Mouse (Mus musculus) cerebellum, adult 18-20 months (tissue): Measurements from ENCODE around the gene Zbed4.
"Not testable (repeated sequence)": the region's sequence is repeated elsewhere in the genome, so short reads cannot be mapped to it uniquely, and the experiment has no call there.

Experiments used
- DNase-seq, 2 experiments: peaks; one replicate each; pipeline ENCODE4 v3.0.0; 2021

Gene Zbed4

GRCm38 (mm10) chr15:88741366-88741765 is 10.1 kb upstream of the Zbed4 start:
- no peak for DNase-seq

- not testable (repeated sequence) for DNase-seq
Observed at GRCm38 (mm10) chr15:88743371-88743770, 8.1 kb upstream of the Zbed4 start.

DNA sequence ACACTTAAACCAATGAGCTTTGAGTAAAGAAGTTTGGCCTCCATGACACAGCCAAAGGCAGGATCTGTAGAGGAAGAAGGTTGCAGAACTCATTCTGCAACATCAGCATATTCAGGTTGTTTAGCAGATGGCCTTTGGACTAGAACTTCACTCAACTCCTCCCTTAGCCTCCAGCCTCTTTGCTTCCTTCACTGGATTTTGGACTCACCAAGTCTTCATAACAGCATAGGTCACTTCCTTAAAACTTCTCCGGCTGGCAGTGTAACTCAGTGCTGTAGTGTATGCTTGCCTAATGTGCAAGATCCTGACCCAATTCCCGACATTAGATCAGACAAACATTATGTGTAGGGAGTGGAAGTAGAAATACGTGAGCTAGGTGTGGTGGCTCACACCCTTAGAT is 6.1 kb upstream of the Zbed4 start:
- no peak for DNase-seq

DNA sequence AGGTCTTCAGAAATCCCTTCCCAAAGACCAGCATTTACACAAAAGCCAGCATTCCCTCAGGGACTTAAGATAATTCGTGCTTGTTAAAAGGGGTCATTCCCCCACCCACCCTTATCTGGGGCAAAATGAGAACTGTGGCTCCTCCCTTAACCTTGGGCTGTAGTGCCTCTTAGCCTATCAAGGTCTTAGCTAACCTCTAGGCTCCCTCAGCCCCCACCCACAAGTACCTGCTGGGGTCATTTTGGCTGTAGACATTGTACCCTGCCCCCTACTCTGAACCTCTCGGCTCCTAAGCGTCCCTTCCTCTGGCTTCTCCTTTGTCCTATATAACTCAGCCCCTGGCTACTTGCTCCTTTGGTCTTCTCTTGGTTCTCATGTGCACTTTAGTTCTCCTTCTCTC is 5.5 kb upstream of the Zbed4 start:
- no peak for DNase-seq

- DNase-seq: not testable (repeated sequence)
Observed at GRCm38 (mm10) chr15:88749617-88750016, 1.8 kb upstream of the Zbed4 start.

DNA sequence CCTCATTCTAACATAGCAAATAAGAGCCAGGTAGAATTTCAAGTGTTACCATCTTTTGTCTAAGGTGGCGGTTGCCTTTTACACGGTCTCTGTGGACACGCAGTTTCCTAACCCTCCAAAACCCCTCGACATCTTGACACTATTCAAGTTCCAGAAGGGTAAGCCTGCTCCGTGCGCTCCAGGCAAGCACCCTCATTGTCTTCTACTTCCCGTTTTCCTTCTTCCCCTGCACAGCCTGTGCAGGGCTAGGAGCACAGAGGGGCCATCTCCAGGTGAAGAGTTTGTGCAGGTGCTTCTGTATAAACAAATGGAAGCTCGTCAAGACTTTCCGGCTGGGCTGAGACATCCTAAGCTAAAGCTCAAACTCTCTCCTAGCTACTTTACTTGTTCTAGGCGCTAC is 1.4 kb upstream of the Zbed4 start:
- DNase-seq: no peak

GRCm38 (mm10) chr15:88750677-88751563 is 540 bp upstream of the Zbed4 start:
- peak; percentile 98 to 100 for DNase-seq

GRCm38 (mm10) chr15:88752403-88752733 is 908 bp downstream of the Zbed4 start:
- no peak for DNase-seq

- no peak for DNase-seq
Observed at GRCm38 (mm10) chr15:88754896-88755295, 3.4 kb downstream of the Zbed4 start.

- no peak for DNase-seq
Observed at GRCm38 (mm10) chr15:88755761-88756160, 4.3 kb downstream of the Zbed4 start.

DNA sequence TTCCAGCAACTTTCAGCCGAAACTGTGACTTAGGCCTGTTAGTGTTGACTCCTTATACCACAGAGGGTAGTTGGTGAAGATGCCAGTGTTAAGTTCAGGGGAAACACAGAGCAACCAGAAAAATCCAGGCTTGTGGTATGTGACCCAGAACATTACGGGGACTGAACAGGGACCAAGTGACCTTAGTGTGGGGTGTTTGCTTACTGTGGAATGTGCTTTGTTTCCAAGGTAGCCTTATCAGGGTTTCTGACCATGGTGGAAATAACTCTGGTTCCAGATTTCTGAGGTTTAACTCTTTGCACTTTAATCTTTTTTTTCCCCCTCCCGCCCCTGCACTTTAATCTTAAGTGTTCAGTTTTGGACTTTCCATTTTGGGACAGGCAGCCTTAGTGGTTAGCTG is 6.6 kb downstream of the Zbed4 start:
- no peak for DNase-seq

GRCm38 (mm10) chr15:88761551-88761950 is 10.1 kb downstream of the Zbed4 start:
- no peak for DNase-seq

- not testable (repeated sequence) for DNase-seq
Observed at GRCm38 (mm10) chr15:88766139-88766538, 14.7 kb downstream of the Zbed4 start.

- DNase-seq: no peak
Observed at GRCm38 (mm10) chr15:88768537-88768936, 17.1 kb downstream of the Zbed4 start.

GRCm38 (mm10) chr15:88774630-88775029 is 23.2 kb downstream of the Zbed4 start:
- DNase-seq: not testable (repeated sequence)

GRCm38 (mm10) chr15:88792140-88792850 is 40.8 kb downstream of the Zbed4 start:
- DNase-seq: no peak

DNA sequence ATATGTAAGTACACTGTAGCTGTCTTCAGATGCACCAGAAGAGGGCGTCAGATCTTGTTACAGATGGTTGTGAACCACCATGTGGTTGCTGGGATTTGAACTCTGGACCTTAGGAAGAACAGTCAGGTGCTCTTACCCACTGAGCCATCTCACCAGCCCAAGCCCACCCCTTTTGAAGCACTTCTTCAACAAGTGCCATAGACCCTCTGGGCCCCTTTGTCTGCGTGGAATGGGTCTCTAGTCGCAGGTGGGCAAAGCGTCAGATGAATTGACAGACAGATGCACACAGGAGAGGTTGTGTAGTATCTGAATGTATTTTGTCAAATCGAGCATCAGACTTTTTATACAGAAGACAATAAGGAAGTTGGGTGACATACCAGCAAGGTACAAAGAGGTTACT is 43.3 kb downstream of the Zbed4 start:
- not testable (repeated sequence) for DNase-seq

GRCm38 (mm10) chr15:88799950-88800371 is 48.5 kb downstream of the Zbed4 start:
- no peak for DNase-seq

DNA sequence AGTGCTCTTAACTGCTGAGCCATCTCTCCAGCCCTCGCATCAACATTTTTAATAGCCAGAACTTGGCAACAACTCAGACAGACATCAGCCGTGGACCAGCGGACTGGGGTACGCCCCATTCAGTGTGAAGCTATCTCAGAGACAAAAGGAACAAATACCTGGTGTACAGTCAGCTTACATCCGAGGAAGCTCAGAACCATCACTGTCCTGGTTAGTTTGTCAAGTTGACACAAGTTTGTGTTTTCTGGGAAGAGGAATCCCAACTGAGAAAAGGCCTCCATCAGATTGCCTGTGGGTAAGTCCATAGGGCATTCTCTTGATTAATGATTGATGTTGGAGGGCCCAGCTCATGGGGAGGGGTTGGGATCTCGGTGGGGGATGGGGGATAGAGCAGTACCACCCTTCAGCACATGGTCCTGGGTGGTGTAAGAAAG is 49.5 kb downstream of the Zbed4 start:
- no peak for DNase-seq

GRCm38 (mm10) chr15:88801903-88802302 is 50.4 kb downstream of the Zbed4 start:
- DNase-seq: no peak

DNA sequence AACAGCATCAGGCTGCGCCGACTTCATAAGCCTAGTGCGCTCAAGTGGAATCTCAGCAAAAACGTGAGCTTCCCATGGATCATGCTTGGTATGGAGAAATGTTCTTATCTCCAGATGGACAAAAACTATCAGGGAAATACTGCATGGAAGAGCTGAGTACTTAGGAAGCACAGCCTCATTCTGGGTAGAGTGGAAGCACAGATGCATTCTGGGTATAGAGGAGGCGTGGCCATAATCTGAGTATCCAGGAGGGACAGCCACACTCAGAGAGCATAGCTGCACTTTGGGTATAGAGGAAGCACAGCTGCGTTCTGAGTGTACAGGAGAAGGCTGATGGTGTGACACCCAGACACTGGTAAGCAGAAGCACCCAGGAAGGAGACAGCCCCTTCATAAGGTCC is 50.9 kb downstream of the Zbed4 start:
- DNase-seq: no peak

DNA sequence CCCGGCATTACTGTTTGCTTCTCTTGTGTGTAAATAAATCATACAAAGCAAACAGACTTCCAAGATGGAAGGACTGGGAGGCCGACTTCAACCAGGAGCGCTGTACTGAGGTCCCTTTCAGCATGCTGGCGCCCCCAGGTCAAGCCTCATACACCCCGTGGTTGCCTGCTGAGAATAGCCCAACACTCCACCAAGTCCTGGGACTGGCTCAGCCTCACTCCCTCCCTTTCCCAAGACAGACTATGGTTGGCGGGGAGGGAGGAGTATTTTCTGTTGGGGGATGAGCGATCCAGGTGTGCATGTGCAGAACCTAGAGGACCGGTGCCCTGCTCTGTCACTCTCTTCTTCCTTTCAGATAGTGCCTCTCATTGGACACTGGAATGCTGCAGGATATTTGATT is 56.7 kb downstream of the Zbed4 start:
- DNase-seq: no peak

DNA sequence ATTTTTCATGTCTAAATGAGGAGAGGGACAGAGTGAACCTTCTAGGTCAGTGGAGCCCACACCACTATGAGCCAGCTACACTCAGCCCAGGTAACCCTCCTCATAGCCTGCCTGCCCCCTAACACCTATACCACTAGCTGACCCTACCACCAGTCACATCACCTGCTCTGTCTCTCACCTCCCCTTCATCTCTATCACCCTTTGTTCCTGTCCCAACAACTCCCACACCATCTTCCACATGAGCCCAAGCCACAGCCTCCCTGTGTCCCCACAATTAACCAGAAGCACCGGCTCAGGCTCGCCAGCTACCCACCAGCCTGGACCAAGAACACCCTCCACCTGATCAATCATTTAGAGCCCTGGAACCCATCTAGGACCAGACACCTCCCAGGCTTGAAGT is 58.9 kb downstream of the Zbed4 start:
- DNase-seq: no peak

- DNase-seq: no peak
Observed at GRCm38 (mm10) chr15:88813262-88813661, 61.8 kb downstream of the Zbed4 start.
